Mouse (Mus musculus) midbrain, embryonic 16.5 days (tissue): ENCODE data around the gene Jagn1. TPM values are rescaled to one million over a fixed set of nuclear protein-coding genes. Genes with fewer than 3 reads are reported as not detected.

Source experiments
- ATAC-seq: fragments of 200-750 bp; cut with Nextera tagmentation; 2 replicates; pipeline ENCODE4 v1.8.0; 2017; ENCODE audit warnings: moderate TSS enrichment
- H3K27ac ChIP-seq: fragments of 300-500 bp; sonication (generic); 2 replicates; pipeline ENCODE4 v1.5.1; 2014; ENCODE audit warnings: mild to moderate bottlenecking, low read length, mixed read lengths
- H3K27me3 ChIP-seq: fragments of 300-500 bp; sonication (generic); 2 replicates; pipeline ENCODE4 v1.6.1; 2014; ENCODE audit warnings: low read depth, low read length, mixed read lengths; ENCODE audit not compliant: control insufficient read depth, insufficient read depth
- H3K36me3 ChIP-seq: fragments of 300-500 bp; sonication (generic); 2 replicates; pipeline ENCODE4 v1.6.1; 2014; ENCODE audit warnings: mild to moderate bottlenecking, low read length, moderate library complexity, mixed read lengths; ENCODE audit not compliant: control insufficient read depth, insufficient read depth
- H3K4me1 ChIP-seq: fragments of 300-500 bp; sonication (generic); 2 replicates; pipeline ENCODE4 v1.6.1; 2014; ENCODE audit warnings: mild to moderate bottlenecking, low read length, mixed read lengths; ENCODE audit not compliant: control insufficient read depth, insufficient read depth
- H3K4me2 ChIP-seq: fragments of 300-500 bp; sonication (generic); 2 replicates; pipeline ENCODE4 v1.6.1; 2014; ENCODE audit warnings: mild to moderate bottlenecking, low read length, mixed read lengths
- H3K4me3 ChIP-seq: fragments of 300-500 bp; sonication (generic); 2 replicates; pipeline ENCODE4 v1.5.1; 2014; ENCODE audit warnings: low read depth, mild to moderate bottlenecking, low read length, moderate library complexity, mixed read lengths
- H3K9ac ChIP-seq: fragments of 300-500 bp; sonication (generic); 2 replicates; pipeline ENCODE4 v1.6.1; 2014; ENCODE audit warnings: low read depth, low read length, mixed read lengths
- H3K9me3 ChIP-seq: fragments of 300-500 bp; sonication (generic); replicated peaks from 2 replicates; pipeline ENCODE4 v1.6.1; 2014; ENCODE audit warnings: mild to moderate bottlenecking, low read length, mixed read lengths; ENCODE audit not compliant: control insufficient read depth, poor library complexity, severe bottlenecking
- WGBS: fragments of 180-500 bp; shearing (Covaris S2); extraction: QIAGEN DNeasy Blood & Tissue Kit; methylation state at CpG from one replicate; pipeline ENCODE4 v1.1.7; 2014; 5-methylcytosine and 5-hydroxymethylcytosine counted together
- polyA plus RNA-seq: library from polyadenylated mRNA; unstranded; fragments of >200 nt; fragmentation: Nextera tagmentation; extraction: Ambion mirVana; gene quantifications from 2 replicates; pipeline ENCODE4 v1.2.1, GENCODE M21; 2015

Jagn1 gene
- polyA plus RNA-seq, 1 experiment from 2014 or later, result 96.5 TPM

DNA sequence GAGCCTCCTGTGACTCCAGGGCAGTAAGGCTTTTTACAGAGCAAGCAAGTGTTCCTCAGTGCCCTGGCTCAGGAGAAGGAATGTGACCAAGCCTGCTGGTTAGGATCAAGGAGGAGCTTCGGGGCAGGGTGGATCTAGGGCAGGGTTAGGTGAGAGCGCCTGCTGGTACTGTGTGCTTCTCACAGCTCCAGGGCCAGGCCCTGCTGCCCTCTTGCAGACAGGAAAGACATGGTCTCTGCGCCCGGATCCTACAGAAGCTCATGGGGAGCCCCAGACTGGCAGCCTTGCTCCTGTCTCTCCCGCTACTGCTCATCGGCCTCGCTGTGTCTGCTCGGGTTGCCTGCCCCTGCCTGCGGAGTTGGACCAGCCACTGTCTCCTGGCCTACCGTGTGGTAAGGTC, 16.3 kb downstream of the Jagn1 start:
- Histone ChIP-seq H3K9ac (no peak overlapping the region), H3K27me3 (no peaks in the 10 kb centered on the region; the same call in 1 of the 2 replicates), H3K4me3 (no peak overlapping the region), H3K27ac (no peak overlapping the region), H3K36me3 (no peaks in the 10 kb centered on the region), H3K9me3 (no peaks in the 10 kb centered on the region), H3K4me1 (no peaks in the 10 kb centered on the region), H3K4me2 (no peak overlapping the region)
- ATAC-seq, result no peak
- 81% methylated on average over 10 of the region's 10 CpGs for WGBS

GRCm38 (mm10) chr6:113464040-113464439, 21.7 kb downstream of the Jagn1 start:
- Histone ChIP-seq H3K4me3 (no peak overlapping the region), H3K4me1 (no peaks in the 10 kb centered on the region), H3K27ac (no peak overlapping the region), H3K9ac (no peak overlapping the region), H3K4me2 (no peak overlapping the region), H3K9me3 (no peaks in the 10 kb centered on the region), H3K27me3 (no peaks in the 10 kb centered on the region; the same call in 1 of the 2 replicates), H3K36me3 (no peaks in the 10 kb centered on the region)
- 68% methylated on average over 7 of the region's 7 CpGs for WGBS
- no peak for ATAC-seq

DNA sequence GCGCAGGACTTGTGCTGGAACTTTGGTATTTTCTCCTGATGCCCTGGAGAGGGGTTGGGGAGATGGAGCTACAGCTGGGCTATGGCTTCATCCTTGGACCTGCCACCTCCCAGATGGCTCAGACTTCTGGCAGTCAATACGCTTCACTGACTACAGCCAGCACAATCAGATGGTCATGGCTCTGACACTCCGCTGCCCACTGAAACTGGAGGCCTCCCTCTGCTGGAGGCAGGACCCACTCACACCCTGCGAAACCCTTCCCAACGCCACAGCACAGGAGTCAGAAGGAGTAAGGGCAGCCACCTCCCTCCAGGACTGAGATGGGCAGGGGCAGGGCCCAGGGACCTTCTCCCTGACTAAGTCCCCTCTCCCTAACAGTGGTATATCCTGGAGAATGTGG, 23.2 kb downstream of the Jagn1 start:
- no peak for ATAC-seq
- 67% methylated on average over 5 of the region's 5 CpGs for WGBS
- H3K4me3 ChIP-seq, result no peak overlapping the region
- H3K27ac ChIP-seq, result no peak overlapping the region
- no peaks in the 10 kb centered on the region for H3K36me3 ChIP-seq
- H3K27me3 ChIP-seq, result peaks cover 9% of the 10 kb centered on the region
- H3K9me3 ChIP-seq, result no peaks in the 10 kb centered on the region
- H3K9ac ChIP-seq, result no peak overlapping the region
- H3K4me1 ChIP-seq, result peaks cover 7% of the 10 kb centered on the region; the same call in 1 of the 2 replicates
- no peak overlapping the region for H3K4me2 ChIP-seq

DNA sequence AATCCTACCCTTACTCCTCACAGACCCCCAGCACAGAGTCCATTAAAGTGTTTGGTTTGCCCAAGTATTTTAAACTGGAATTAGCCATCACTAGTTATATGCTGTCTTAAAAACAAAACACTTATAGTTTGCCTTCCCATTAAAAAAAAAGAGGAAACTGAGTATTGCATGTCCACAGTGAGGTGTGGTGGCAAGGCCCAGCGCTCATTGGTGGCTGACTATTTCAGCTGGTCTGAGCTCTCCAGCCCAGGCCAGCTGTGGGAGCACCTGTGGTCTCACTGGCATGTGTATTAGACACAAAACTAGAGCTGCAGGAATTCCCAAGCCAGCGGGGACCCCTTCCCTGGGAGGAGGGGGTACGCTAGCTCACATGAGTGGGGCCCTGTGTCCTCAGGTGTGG, 26.1 kb downstream of the Jagn1 start:
- Histone ChIP-seq H3K4me1 (peaks cover 7% of the 10 kb centered on the region; the same call in 1 of the 2 replicates), H3K9me3 (no peaks in the 10 kb centered on the region), H3K4me2 (no peak overlapping the region), H3K4me3 (no peak overlapping the region), H3K27me3 (peaks cover 16% of the 10 kb centered on the region), H3K27ac (no peak overlapping the region), H3K9ac (no peak overlapping the region), H3K36me3 (no peaks in the 10 kb centered on the region)
- ATAC-seq, result no peak
- WGBS, result 53% methylated on average over 3 of the region's 3 CpGs

- Histone ChIP-seq H3K36me3 (no peaks in the 10 kb centered on the region), H3K4me2 (peak overlapping the region; percentile 69), H3K9ac (peak overlapping the region; percentile 59; the same call in 1 of the 2 replicates), H3K27ac (no peak overlapping the region), H3K27me3 (peaks cover 16% of the 10 kb centered on the region), H3K4me1 (peaks cover 7% of the 10 kb centered on the region; the same call in 1 of the 2 replicates), H3K4me3 (peak overlapping the region; percentile 41), H3K9me3 (no peaks in the 10 kb centered on the region)
- 13% methylated on average over 9 of the region's 9 CpGs for WGBS
- peak; percentile 76 for ATAC-seq
These were observed 26.7 kb downstream of the Jagn1 start for GRCm38 (mm10) chr6:113469021-113469420.

DNA sequence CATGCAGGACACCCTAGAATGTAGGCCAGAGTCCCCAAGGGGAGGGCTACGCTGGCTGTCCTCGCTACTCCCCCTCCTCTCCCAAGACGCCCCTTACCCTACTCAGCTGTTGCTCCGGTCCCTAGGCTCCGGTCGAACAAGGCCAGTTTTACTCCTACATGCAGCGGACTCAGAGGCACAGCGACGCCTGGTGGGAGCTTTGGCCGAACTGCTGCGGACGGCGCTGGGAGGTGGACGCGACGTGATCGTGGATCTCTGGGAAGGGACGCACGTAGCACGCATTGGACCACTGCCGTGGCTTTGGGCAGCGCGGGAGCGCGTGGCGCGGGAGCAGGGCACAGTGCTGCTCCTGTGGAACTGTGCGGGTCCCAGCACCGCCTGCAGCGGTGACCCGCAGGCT, 27.1 kb downstream of the Jagn1 start:
- peak overlapping the region; percentile 69 for H3K4me2 ChIP-seq
- WGBS, result under 1% methylated on average over 31 of the region's 31 CpGs
- peak overlapping the region; percentile 59 for H3K9ac ChIP-seq
- H3K27me3 ChIP-seq, result peaks cover 16% of the 10 kb centered on the region
- H3K9me3 ChIP-seq, result no peaks in the 10 kb centered on the region
- peaks cover 7% of the 10 kb centered on the region; the same call in 1 of the 2 replicates for H3K4me1 ChIP-seq
- no peak overlapping the region for H3K27ac ChIP-seq
- H3K4me3 ChIP-seq, result peak overlapping the region; percentile 41
- ATAC-seq, result peak; percentile 79
- no peaks in the 10 kb centered on the region for H3K36me3 ChIP-seq

- peaks cover 7% of the 10 kb centered on the region; the same call in 1 of the 2 replicates for H3K4me1 ChIP-seq
- ATAC-seq, result no peak
- H3K4me2 ChIP-seq, result no peak within 1 kb of the TSS
- H3K36me3 ChIP-seq, result no peaks in the 10 kb centered on the region
- no peak within 1 kb of the TSS for H3K9ac ChIP-seq
- 14% methylated on average over 12 of the region's 12 CpGs for WGBS
- no peak within 1 kb of the TSS for H3K4me3 ChIP-seq
- no peak within 1 kb of the TSS for H3K27ac ChIP-seq
- no peaks in the 10 kb centered on the region for H3K9me3 ChIP-seq
- peaks cover 16% of the 10 kb centered on the region for H3K27me3 ChIP-seq
These were observed 29.0 kb downstream of the Jagn1 start, which contains the start of gene Il17rc for GRCm38 (mm10) chr6:113471297-113471936. Il17rc (plus strand) TSS chr6:113471427.

DNA sequence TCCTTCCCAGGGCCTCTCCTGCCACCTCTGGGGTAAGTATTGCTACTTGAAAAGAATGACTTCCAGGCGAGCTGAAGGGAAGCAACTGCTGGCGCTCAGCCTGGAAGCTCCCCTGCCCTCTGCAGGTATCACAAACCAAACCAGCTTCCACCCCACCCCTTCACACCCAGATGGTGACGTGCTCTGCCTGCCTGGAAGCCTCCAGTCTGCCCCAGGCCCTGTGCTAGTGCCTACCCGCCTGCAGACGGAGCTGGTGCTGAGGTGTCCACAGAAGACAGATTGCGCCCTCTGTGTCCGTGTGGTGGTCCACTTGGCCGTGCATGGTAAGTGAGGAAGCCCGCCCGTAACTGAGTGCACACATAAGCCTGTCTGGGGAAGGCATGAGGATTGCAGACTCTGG, 29.7 kb downstream of the Jagn1 start:
- H3K9ac ChIP-seq, result no peak overlapping the region
- no peak overlapping the region for H3K4me3 ChIP-seq
- no peaks in the 10 kb centered on the region for H3K36me3 ChIP-seq
- peaks cover 16% of the 10 kb centered on the region for H3K27me3 ChIP-seq
- H3K4me2 ChIP-seq, result no peak overlapping the region
- 67% methylated on average over 10 of the region's 10 CpGs for WGBS
- ATAC-seq, result no peak
- H3K4me1 ChIP-seq, result peaks cover 7% of the 10 kb centered on the region; the same call in 1 of the 2 replicates
- H3K27ac ChIP-seq, result no peak overlapping the region
- H3K9me3 ChIP-seq, result no peaks in the 10 kb centered on the region

- WGBS, result 81% methylated on average over 2 of the region's 2 CpGs
- H3K4me2 ChIP-seq, result no peak overlapping the region
- no peaks in the 10 kb centered on the region for H3K9me3 ChIP-seq
- peaks cover 16% of the 10 kb centered on the region for H3K27me3 ChIP-seq
- no peak overlapping the region for H3K4me3 ChIP-seq
- no peaks in the 10 kb centered on the region for H3K36me3 ChIP-seq
- H3K27ac ChIP-seq, result no peak overlapping the region
- peaks cover 7% of the 10 kb centered on the region; the same call in 1 of the 2 replicates for H3K4me1 ChIP-seq
- no peak for ATAC-seq
- no peak overlapping the region for H3K9ac ChIP-seq
These were observed 30.9 kb downstream of the Jagn1 start for GRCm38 (mm10) chr6:113473246-113473645.
